Mouse (Mus musculus) kidney, adult 11 months (tissue): ENCODE measurements around the gene Gucd1.

Experiments used
- DNase-seq: peaks from one replicate; pipeline ENCODE4 v3.0.0; 2022

Gucd1 gene

GRCm38 (mm10) chr10:75429522-75430146 lies 88.1 kb downstream of the Gucd1 start:
- no peak for DNase-seq

- DNase-seq, result peak; percentile 80
Observed at GRCm38 (mm10) chr10:75429004-75429380, 88.8 kb downstream of the Gucd1 start.

GRCm38 (mm10) chr10:75428049-75429003 lies 89.4 kb downstream of the Gucd1 start:
- no peak for DNase-seq

- DNase-seq, result no peak
Observed at GRCm38 (mm10) chr10:75424498-75424901, 93.3 kb downstream of the Gucd1 start.

- DNase-seq, result no peak
Observed at GRCm38 (mm10) chr10:75418747-75419146, 99.0 kb downstream of the Gucd1 start.

GRCm38 (mm10) chr10:75417363-75418042 lies 100.3 kb downstream of the Gucd1 start:
- DNase-seq, result no peak

- no peak for DNase-seq
Observed at GRCm38 (mm10) chr10:75414925-75415324, 102.8 kb downstream of the Gucd1 start.

- DNase-seq, result peak; percentile 74
Observed at GRCm38 (mm10) chr10:75412114-75413103, 105.4 kb downstream of the Gucd1 start.

GRCm38 (mm10) chr10:75411343-75412113 lies 106.2 kb downstream of the Gucd1 start:
- DNase-seq, result peak; percentile 38

- DNase-seq, result peak; percentile 50
Observed at GRCm38 (mm10) chr10:75407741-75408140, 110.0 kb downstream of the Gucd1 start.

GRCm38 (mm10) chr10:75406755-75407154 lies 111.0 kb downstream of the Gucd1 start:
- peak; percentile 93 for DNase-seq

- DNase-seq, result no peak
Observed at GRCm38 (mm10) chr10:75405916-75406315, 111.9 kb downstream of the Gucd1 start.

GRCm38 (mm10) chr10:75400958-75401357 lies 116.8 kb downstream of the Gucd1 start, which contains the start of gene Upb1:
Upb1 (plus strand) TSS chr10:75401115.
- DNase-seq, result no peak

GRCm38 (mm10) chr10:75396966-75397365 lies 120.8 kb downstream of the Gucd1 start:
- DNase-seq, result peak; percentile 47

GRCm38 (mm10) chr10:75394796-75395195 lies 123.0 kb downstream of the Gucd1 start:
- no peak for DNase-seq

- no peak for DNase-seq
Observed at GRCm38 (mm10) chr10:75390832-75391231, 126.9 kb downstream of the Gucd1 start.

GRCm38 (mm10) chr10:75390156-75390555 lies 127.6 kb downstream of the Gucd1 start:
- DNase-seq, result no peak

- no peak for DNase-seq
Observed at GRCm38 (mm10) chr10:75378688-75379087, 139.1 kb downstream of the Gucd1 start.

- peak; percentile 15 for DNase-seq
Observed at GRCm38 (mm10) chr10:75373655-75374351, 144.0 kb downstream of the Gucd1 start.

- DNase-seq, result no peak
Observed at GRCm38 (mm10) chr10:75365231-75365633, 152.5 kb downstream of the Gucd1 start.

GRCm38 (mm10) chr10:75364796-75365195 lies 153.0 kb downstream of the Gucd1 start:
- DNase-seq, result no peak
